Mouse (Mus musculus) heart, postnatal 0 days (tissue): ENCODE data around the gene Slc37a3. TPM values are rescaled to one million over a fixed set of nuclear protein-coding genes. Genes with fewer than 3 reads are reported as not detected.
"Not testable (repeated sequence)": the region's sequence is repeated elsewhere in the genome, so short reads cannot be mapped to it uniquely, and the experiment has no call there.

Source experiments
- ATAC-seq: fragments of 200-750 bp; cut with Nextera tagmentation; 2 replicates; pipeline ENCODE4 v1.8.0; 2017; ENCODE audit warnings: low read depth, moderate number of reproducible peaks, moderate library complexity; ENCODE audit not compliant: insufficient read depth
- DNase-seq: peaks from one replicate; pipeline ENCODE4 v3.0.0-alpha.2; 2016; ENCODE audit warnings: low spot score
- H3K27ac ChIP-seq: fragments of 300-500 bp; sonication (generic); 2 replicates; pipeline ENCODE4 v1.5.1; 2014; ENCODE audit warnings: low read depth, mild to moderate bottlenecking
- H3K27me3 ChIP-seq: fragments of 300-500 bp; sonication (generic); 2 replicates; pipeline ENCODE4 v1.6.1; 2014; ENCODE audit warnings: low read length, mixed read lengths; ENCODE audit not compliant: control insufficient read depth, insufficient read depth
- H3K36me3 ChIP-seq: fragments of 300-500 bp; sonication (generic); replicated peaks from 2 replicates; pipeline ENCODE4 v1.6.1; 2014; ENCODE audit warnings: low read length, mixed read lengths; ENCODE audit not compliant: control insufficient read depth, insufficient read depth
- H3K4me1 ChIP-seq: fragments of 300-500 bp; sonication (generic); 2 replicates; pipeline ENCODE4 v1.6.1; 2014; ENCODE audit warnings: antibody characterized with exemption; ENCODE audit not compliant: control insufficient read depth, insufficient read depth
- H3K4me2 ChIP-seq: fragments of 300-500 bp; sonication (generic); 2 replicates; pipeline ENCODE4 v1.6.1; 2014; ENCODE audit warnings: low read depth, mild to moderate bottlenecking, low read length, moderate library complexity
- H3K4me3 ChIP-seq: fragments of 300-500 bp; sonication (generic); 2 replicates; pipeline ENCODE4 v1.5.1; 2014; ENCODE audit warnings: low read depth, low read length
- H3K9ac ChIP-seq: fragments of 300-500 bp; sonication (generic); replicated peaks from 2 replicates; pipeline ENCODE4 v1.6.1; 2014; ENCODE audit warnings: low read depth, low read length, mixed read lengths
- H3K9me3 ChIP-seq: fragments of 300-500 bp; sonication (generic); replicated peaks from 2 replicates; pipeline ENCODE4 v1.6.1; 2016; ENCODE audit warnings: low read length; ENCODE audit not compliant: control insufficient read depth
- CTCF ChIP-seq: IDR thresholded peaks from 2 replicates; pipeline ENCODE4 v1.5.1; 2016; ENCODE audit warnings: antibody characterized with exemption, control low read depth, low read depth
- EP300 ChIP-seq: IDR thresholded peaks from 2 replicates; pipeline ENCODE4 v1.6.1; 2016; ENCODE audit warnings: antibody characterized with exemption, low read depth
- WGBS: fragments of 180-500 bp; shearing (Covaris S2); extraction: QIAGEN DNeasy Blood & Tissue Kit; methylation state at CpG from one replicate; pipeline ENCODE4 v1.1.7; 2014; 5-methylcytosine and 5-hydroxymethylcytosine counted together
- polyA plus RNA-seq: library from polyadenylated mRNA; unstranded; fragments of >200 nt; fragmentation: Nextera tagmentation; extraction: Ambion mirVana; gene quantifications from 2 replicates; pipeline ENCODE4 v1.2.1, GENCODE M21; 2015
- total RNA-seq: library from RNA; depleted of rRNA; stranded (reverse); fragments of >200 nt; gene quantifications from 2 replicates; pipeline ENCODE4 v1.2.3, GENCODE M21; 2014; ENCODE audit warnings: low replicate concordance

Slc37a3 gene
- total and polyA plus RNA-seq, 2 experiments from 2014 or later: 9.0 to 19.9 TPM

GRCm38 (mm10) chr6:39419851-39420721 is 42.6 kb upstream of the Slc37a3 start, which contains the start of gene Mkrn1:
Mkrn1 (minus strand) TSS chr6:39420462.
- Histone ChIP-seq H3K27ac (peak within 1 kb of the TSS; percentile 64), H3K4me1 (peaks cover 7% of the 10 kb centered on the region; the same call in 1 of the 2 replicates), H3K36me3 (no peaks in the 10 kb centered on the region), H3K9ac (peak within 1 kb of the TSS; percentile 79), H3K9me3 (no peaks in the 10 kb centered on the region), H3K4me3 (peak within 1 kb of the TSS; percentile 97), H3K4me2 (peak within 1 kb of the TSS; percentile 90), H3K27me3 (peaks cover 17% of the 10 kb centered on the region; the same call in 1 of the 2 replicates)
- no peak for TF ChIP-seq EP300
- no peak for TF ChIP-seq CTCF
- peak; percentile 83 for ATAC-seq
- WGBS: under 1% methylated on average over 68 of the region's 82 CpGs
- peak; percentile 68 for DNase-seq

GRCm38 (mm10) chr6:39419386-39419850 is 41.9 kb upstream of the Slc37a3 start:
- TF ChIP-seq EP300 (no peak), CTCF (no peak)
- ATAC-seq: no peak

GRCm38 (mm10) chr6:39416654-39417053 is 39.2 kb upstream of the Slc37a3 start:
- H3K4me3 ChIP-seq, H3K9ac ChIP-seq, H3K36me3 ChIP-seq, H3K4me2 ChIP-seq, H3K9me3 ChIP-seq, ATAC-seq, DNase-seq, H3K27ac ChIP-seq, H3K4me1 ChIP-seq: not testable (repeated sequence)
- H3K27me3 ChIP-seq: peaks cover 12% of the 10 kb centered on the region; the same call in 1 of the 2 replicates

More at GRCm38 (mm10) chr6:39419386-39419850, 41.9 kb upstream of the Slc37a3 start:
- H3K9ac ChIP-seq: peak overlapping the region; percentile 79
- H3K9me3 ChIP-seq: no peaks in the 10 kb centered on the region
- peak overlapping the region; percentile 97 for H3K4me3 ChIP-seq
- peak overlapping the region; percentile 64; the same call in 1 of the 2 replicates for H3K27ac ChIP-seq
- H3K4me1 ChIP-seq: peaks cover 7% of the 10 kb centered on the region; the same call in 1 of the 2 replicates
- H3K36me3 ChIP-seq: no peaks in the 10 kb centered on the region
- peaks cover 17% of the 10 kb centered on the region; the same call in 1 of the 2 replicates for H3K27me3 ChIP-seq
- WGBS: under 1% methylated on average over 41 of the region's 43 CpGs
- no peak for DNase-seq
- H3K4me2 ChIP-seq: peak overlapping the region; percentile 90

GRCm38 (mm10) chr6:39415762-39416161 is 38.3 kb upstream of the Slc37a3 start:
- Histone ChIP-seq H3K9me3 (no peaks in the 10 kb centered on the region), H3K36me3 (no peaks in the 10 kb centered on the region), H3K9ac (no peak overlapping the region), H3K4me3 (no peak overlapping the region), H3K4me1 (peaks cover 7% of the 10 kb centered on the region; the same call in 1 of the 2 replicates), H3K27ac (no peak overlapping the region), H3K4me2 (no peak overlapping the region), H3K27me3 (0 out of 2 replicates have a peak, but pooled peaks cover 6% of the 10 kb centered on the region)
- no peak for ATAC-seq
- WGBS: 50% methylated on average over 3 of the region's 5 CpGs
- no peak for TF ChIP-seq EP300
- TF ChIP-seq CTCF: peak; percentile 49
- DNase-seq: peak; percentile 23

GRCm38 (mm10) chr6:39414106-39414505 is 36.6 kb upstream of the Slc37a3 start:
- no peak for TF ChIP-seq EP300
- no peak; the same call in 1 of the 2 replicates for TF ChIP-seq CTCF
- Histone ChIP-seq H3K27me3 (0 out of 2 replicates have a peak, but pooled peaks cover 4% of the 10 kb centered on the region), H3K4me2 (no peak overlapping the region), H3K27ac (no peak overlapping the region), H3K9me3 (no peaks in the 10 kb centered on the region), H3K36me3 (0 out of 2 replicates have a peak, but pooled peaks cover 6% of the 10 kb centered on the region), H3K4me1 (peaks cover 5% of the 10 kb centered on the region; the same call in 1 of the 2 replicates), H3K9ac (no peak overlapping the region), H3K4me3 (no peak overlapping the region)
- DNase-seq (no peak), ATAC-seq (no peak)
- WGBS: 93% methylated on average over 1 of the region's 1 CpGs
